Mouse (Mus musculus): Measurements from ENCODE around the gene Auts2.

- no peak for TF ChIP-seq MAX (IDR thresholded peaks at IDR 0.05; ENCODE audit: low read length)
- TF ChIP-seq POLR2A (IDR thresholded peaks at IDR 0.05; ENCODE audit: low read depth, low read length) = no peak
- no peak for TF ChIP-seq POLR2AphosphoS2 (IDR thresholded peaks at IDR 0.05; ENCODE audit: low read depth, low read length)
- no peak for TF ChIP-seq KAT2A (IDR thresholded peaks at IDR 0.05; ENCODE audit: insufficient replicate concordance, low read length)
- TF ChIP-seq CTCF (conservative IDR thresholded peaks at IDR 0.05 in 1 of 2, IDR thresholded peaks at IDR 0.05 in 1 of 2; ENCODE audit: low read depth in 2 of 2, low read length in 2 of 2) = no peak
- TF ChIP-seq ZKSCAN1 (IDR thresholded peaks at IDR 0.05; ENCODE audit: borderline replicate concordance, low read depth, low read length) = no peak
- no peak for TF ChIP-seq ZC3H11A (IDR thresholded peaks at IDR 0.05; ENCODE audit: low read depth, low read length)
- TF ChIP-seq RAD21 (IDR thresholded peaks at IDR 0.05; ENCODE audit: low read depth, low read length) = no peak
- no peak for TF ChIP-seq E2F4 (IDR thresholded peaks at IDR 0.05; ENCODE audit: insufficient replicate concordance, low read depth, low read length)
- TF ChIP-seq CHD1 (IDR thresholded peaks at IDR 0.05; ENCODE audit: low read depth, low read length) = no peak
- no peak for TF ChIP-seq BHLHE40 (IDR thresholded peaks at IDR 0.05; ENCODE audit: low read depth, low read length)
- TF ChIP-seq ETS1 (conservative IDR thresholded peaks at IDR 0.05; ENCODE audit: low read depth, low read length) = no peak
These were observed 1.2 kb downstream of the Auts2 start for GRCm38 (mm10) chr5:132541951-132542350.

Measured in CH12.LX (cell line).